ENCODE assay signal across 11 mouse cellular contexts in the genomic region with DNA sequence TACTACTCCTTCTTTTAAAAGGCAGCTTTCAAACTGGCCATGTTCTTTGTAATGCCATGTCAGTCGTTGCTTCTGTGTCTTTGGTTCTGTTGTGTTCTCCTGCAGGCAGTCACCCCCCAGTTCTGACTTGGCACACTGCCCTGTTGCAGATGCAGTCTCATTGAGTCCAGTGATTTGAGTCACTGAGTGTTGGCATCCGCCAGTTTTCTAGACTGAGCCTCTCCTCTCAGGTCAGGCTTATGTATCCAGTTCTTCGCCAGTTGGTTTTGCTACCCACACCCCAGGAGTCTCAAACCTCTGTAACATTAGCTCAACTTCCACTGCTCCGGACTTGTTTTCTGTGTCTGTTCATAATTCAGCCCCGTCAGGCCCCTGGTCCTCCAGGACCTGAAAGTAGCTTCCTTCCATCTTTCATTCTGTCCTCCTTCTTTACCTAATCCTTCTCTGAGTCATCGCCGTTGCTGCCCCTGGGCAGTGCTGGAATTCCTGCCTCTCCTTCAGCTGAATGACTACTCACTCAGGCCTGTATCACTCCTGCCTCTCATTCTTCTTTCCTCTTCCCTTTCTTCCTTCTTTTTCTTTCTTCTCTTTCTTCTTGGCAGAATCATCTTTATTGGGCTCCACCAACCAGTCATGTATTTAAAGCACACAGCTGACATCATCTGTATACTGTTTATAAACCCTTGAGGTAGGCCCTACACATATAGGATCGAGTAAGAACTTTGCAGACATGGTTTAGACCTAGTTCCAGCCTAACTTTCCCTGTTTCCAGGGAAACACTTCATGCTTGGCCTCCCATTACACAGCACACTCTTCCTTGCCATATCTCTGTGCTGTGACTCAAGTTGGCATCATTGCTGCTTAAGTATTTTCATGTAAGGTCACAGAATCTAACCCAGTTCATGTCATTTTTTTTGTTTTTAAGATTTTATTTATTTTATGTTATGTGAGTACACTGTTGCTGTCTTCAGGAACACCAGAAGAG. TPM values are rescaled to one million over a fixed set of nuclear protein-coding genes. Genes with fewer than 3 reads are reported as not detected.
DNase-seq lines count a peak whose midpoint lies in the region; ATAC-seq lines count a peak whose summit lies in the region.
"Had no signal": no experiment of that assay in that cellular context is flagged by ENCODE, and none has a peak within 500 bp of the region (broad histone marks: within the 10 kb centered on the region; RNA-seq: fewer than 3 reads in every experiment).

No protein-coding gene starts in this region.

- H3K9ac ChIP-seq in heart, embryonic 11.5 days (ENCODE audit: low read depth, low read length) = no peak overlapping the region
- no peak overlapping the region for H3K9ac ChIP-seq in kidney, embryonic 14.5 days (ENCODE audit: low read depth, low read length)
- H3K9ac ChIP-seq: limb, embryonic 15.5 days; midbrain, embryonic 13.5 days had no signal

- no peaks in the 10 kb centered on the region; the same call in none of the 2 replicates for H3K36me3 ChIP-seq in heart, embryonic 11.5 days (ENCODE audit: control insufficient read depth, insufficient read depth, low read length)
- H3K36me3 ChIP-seq in kidney, embryonic 14.5 days (ENCODE audit: control insufficient read depth, insufficient read depth, low read length) = peaks cover 20% of the 10 kb centered on the region

- H3K4me3 ChIP-seq in heart, embryonic 11.5 days (ENCODE audit: low read depth, low read length) = no peak overlapping the region
- no peak overlapping the region for H3K4me3 ChIP-seq in kidney, embryonic 14.5 days (ENCODE audit: low read length)
- H3K4me3 ChIP-seq: heart, adult 2 months; limb, embryonic 15.5 days; midbrain, embryonic 13.5 days had no signal

- H3K27me3 ChIP-seq in heart, embryonic 11.5 days (ENCODE audit: control insufficient read depth, insufficient read depth, low read length) = no peaks in the 10 kb centered on the region
- H3K27me3 ChIP-seq in kidney, embryonic 14.5 days (ENCODE audit: control insufficient read depth, insufficient read depth, low read length) = no peaks in the 10 kb centered on the region
- H3K27me3 ChIP-seq: limb, embryonic 15.5 days; midbrain, embryonic 13.5 days had no signal

- intact Hi-C loops in heart, postnatal 10 days (cut with DNase I) = no loop called here

- 0 out of 2 replicates have a peak, but pooled peaks cover 4% of the 10 kb centered on the region for H3K4me1 ChIP-seq in heart, embryonic 11.5 days (ENCODE audit: control insufficient read depth, insufficient read depth, low read length)
- no peaks in the 10 kb centered on the region for H3K4me1 ChIP-seq in kidney, embryonic 14.5 days (ENCODE audit: control insufficient read depth, insufficient read depth, low read length)
- H3K4me1 ChIP-seq: limb, embryonic 15.5 days; midbrain, embryonic 13.5 days had no signal

- 72% methylated on average over 8 of the region's 8 CpGs for WGBS in heart, embryonic 11.5 days (ENCODE audit: insufficient replicate concordance)
- WGBS in kidney, embryonic 14.5 days = 71% methylated on average over 8 of the region's 8 CpGs

- no peaks in the 10 kb centered on the region for H3K9me3 ChIP-seq in heart, embryonic 11.5 days (replicated peaks; ENCODE audit: control insufficient read depth, low read length)
- no peaks in the 10 kb centered on the region for H3K9me3 ChIP-seq in kidney, embryonic 14.5 days (ENCODE audit: control insufficient read depth, low read length)
- H3K9me3 ChIP-seq: limb, embryonic 15.5 days; midbrain, embryonic 13.5 days had no signal

- H3K27ac ChIP-seq in heart, embryonic 11.5 days (ENCODE audit: low read depth, low read length) = no peak overlapping the region
- H3K27ac ChIP-seq in kidney, embryonic 14.5 days (ENCODE audit: low read depth, low read length) = no peak overlapping the region
- H3K27ac ChIP-seq: heart, adult 2 months; limb, embryonic 15.5 days; midbrain, embryonic 13.5 days had no signal

- peak; percentile 25 to 33 for DNase-seq in heart, postnatal 10 days
- DNase-seq in urinary bladder, postnatal 14 days (ENCODE audit: low spot score) = peak; percentile 15
- no peak for DNase-seq in urinary bladder, postnatal 36 days (ENCODE audit: low spot score in 2 of 2)
- DNase-seq in cerebellum, adult 9-11 months = peak; percentile 21
- no peak for DNase-seq in ovary, postnatal 14 days (ENCODE audit: low spot score)
- DNase-seq: thymus, postnatal 4 days had no signal

- no peak for ATAC-seq in heart, embryonic 11.5 days (replicated peaks; ENCODE audit: insufficient number of reproducible peaks, low FRiP score, low TSS enrichment)
- ATAC-seq in kidney, embryonic 14.5 days (ENCODE audit: low FRiP score, low TSS enrichment) = no peak
- ATAC-seq: midbrain, embryonic 13.5 days had no signal

- H3K4me2 ChIP-seq in heart, embryonic 11.5 days = no peak overlapping the region
- H3K4me2 ChIP-seq in kidney, embryonic 14.5 days (replicated peaks; ENCODE audit: low read depth, low read length) = no peak overlapping the region
- H3K4me2 ChIP-seq: limb, embryonic 15.5 days; midbrain, embryonic 13.5 days had no signal

RNA-seq across cellular contexts. Expression of a gene that starts 41.3 kb away (rescaled TPM):
- total RNA-seq in heart, postnatal 10 days (2021) = under 1 TPM; 0.27 to 0.55 TPM
- polyA plus RNA-seq in heart, embryonic 11.5 days (2014; fragmentation: Nextera tagmentation; extraction: Ambion mirVana) = not detected in 2 replicates
- 2.1 and 4.0 TPM in 2 replicates for polyA plus RNA-seq in kidney, embryonic 14.5 days (2014; fragmentation: Nextera tagmentation; extraction: Ambion mirVana)

RNA-seq across cellular contexts. Expression of a gene that starts 52.4 kb away (rescaled TPM):
- 1 to 10 TPM; 5.6 to 6.4 TPM for total RNA-seq in heart, postnatal 10 days (2021)
- 2.2 and 3.3 TPM in 2 replicates for polyA plus RNA-seq in heart, embryonic 11.5 days (2014; fragmentation: Nextera tagmentation; extraction: Ambion mirVana)
- polyA plus RNA-seq in kidney, embryonic 14.5 days (2014; fragmentation: Nextera tagmentation; extraction: Ambion mirVana) = 4.3 and 5.6 TPM in 2 replicates

Comparison
In these comparisons a context has a peak if more than half of its experiments do, and no peak if none do; other contexts are left out.
1. DNase-seq: peak in heart, postnatal 10 days (2 of 2), urinary bladder, postnatal 14 days (single experiment) and cerebellum, adult 9-11 months (single experiment); none in urinary bladder, postnatal 36 days (0 of 2) and ovary, postnatal 14 days (single experiment).